Mouse (Mus musculus): ENCODE data around the gene Usp5. TPM values are rescaled to one million over a fixed set of nuclear protein-coding genes. Genes with fewer than 3 reads are reported as not detected.

Gene Usp5
- polyA plus RNA-seq, 1 experiment, result 147 TPM

GRCm38 (mm10) chr6:124789519-124789918, 39.8 kb downstream of the Usp5 start:
- no peak for DNase-seq (ENCODE audit: extremely low spot score in 1 of 2, low spot score in 1 of 2)

GRCm38 (mm10) chr6:124787722-124788121, 41.6 kb downstream of the Usp5 start:
- no peak for DNase-seq (ENCODE audit: extremely low spot score in 1 of 2, low spot score in 1 of 2)

- DNase-seq (ENCODE audit: extremely low spot score in 1 of 2, low spot score in 1 of 2), result no peak
Measured at GRCm38 (mm10) chr6:124786756-124787420, 42.4 kb downstream of the Usp5 start.

GRCm38 (mm10) chr6:124782436-124782835, 46.8 kb downstream of the Usp5 start:
- no peak for DNase-seq (ENCODE audit: extremely low spot score in 1 of 2, low spot score in 1 of 2)

- DNase-seq (ENCODE audit: extremely low spot score in 1 of 2, low spot score in 1 of 2), result no peak
Measured at GRCm38 (mm10) chr6:124780917-124781316, 48.4 kb downstream of the Usp5 start.

GRCm38 (mm10) chr6:124779984-124780416, 49.3 kb downstream of the Usp5 start:
- no peak for DNase-seq (ENCODE audit: extremely low spot score in 1 of 2, low spot score in 1 of 2)

GRCm38 (mm10) chr6:124779222-124779983, 49.9 kb downstream of the Usp5 start, which contains the start of gene Lrrc23:
Gene Lrrc23, minus strand, starts transcription at chr6:124779727.
- no peak for DNase-seq (ENCODE audit: extremely low spot score in 1 of 2, low spot score in 1 of 2)

- no peak for DNase-seq (ENCODE audit: extremely low spot score in 1 of 2, low spot score in 1 of 2)
Measured at GRCm38 (mm10) chr6:124770511-124770910, 58.8 kb downstream of the Usp5 start.

- DNase-seq (ENCODE audit: extremely low spot score in 1 of 2, low spot score in 1 of 2), result no peak
Measured at GRCm38 (mm10) chr6:124770013-124770412, 59.3 kb downstream of the Usp5 start.

GRCm38 (mm10) chr6:124769101-124769765, 60.1 kb downstream of the Usp5 start, which contains the start of gene Eno2:
Gene Eno2, minus strand, starts transcription at chr6:124769673.
- DNase-seq (ENCODE audit: extremely low spot score in 1 of 2, low spot score in 1 of 2), result peak in 1 of 2 experiments; percentile 81

GRCm38 (mm10) chr6:124768704-124769044, 60.6 kb downstream of the Usp5 start:
- DNase-seq (ENCODE audit: extremely low spot score in 1 of 2, low spot score in 1 of 2), result no peak

GRCm38 (mm10) chr6:124767920-124768703, 61.2 kb downstream of the Usp5 start:
- DNase-seq (ENCODE audit: extremely low spot score in 1 of 2, low spot score in 1 of 2), result peak in 1 of 2 experiments; percentile 75

GRCm38 (mm10) chr6:124767536-124767919, 61.8 kb downstream of the Usp5 start:
- no peak for DNase-seq (ENCODE audit: extremely low spot score in 1 of 2, low spot score in 1 of 2)

GRCm38 (mm10) chr6:124765951-124766350, 63.3 kb downstream of the Usp5 start:
- no peak for DNase-seq (ENCODE audit: extremely low spot score in 1 of 2, low spot score in 1 of 2)

Other genes starting within 250 kb of the Usp5 start
- 0.59 and 0.62 TPM in 2 replicates for gene C1s2, start 193.4 kb downstream of the Usp5 start, polyA plus RNA-seq (2012; rRNA removed)
- gene Lpcat3, start 166.5 kb downstream of the Usp5 start, polyA plus RNA-seq (2012; rRNA removed), result 43.0 and 45.9 TPM in 2 replicates
- 62.4 and 68.0 TPM in 2 replicates for gene Emg1, start 117.3 kb downstream of the Usp5 start, polyA plus RNA-seq (2012; rRNA removed)
- 107 and 108 TPM in 2 replicates for gene Phb2, start 117.1 kb downstream of the Usp5 start, polyA plus RNA-seq (2012; rRNA removed)
- 5.1 and 7.1 TPM in 2 replicates for gene Ptpn6, start 90.8 kb downstream of the Usp5 start, polyA plus RNA-seq (2012; rRNA removed)
- gene Grcc10, start 88.1 kb downstream of the Usp5 start, polyA plus RNA-seq (2012; rRNA removed), result 383 and 401 TPM in 2 replicates
- gene Gm45234, start 73.5 kb downstream of the Usp5 start, polyA plus RNA-seq (2012; rRNA removed), result not detected in 2 replicates
- gene Atn1, start 73.0 kb downstream of the Usp5 start, polyA plus RNA-seq (2012; rRNA removed), result 75.6 and 84.2 TPM in 2 replicates
- 822 and 850 TPM in 2 replicates for gene Eno2, start 59.8 kb downstream of the Usp5 start, polyA plus RNA-seq (2012; rRNA removed)
- 5.0 and 7.6 TPM in 2 replicates for gene Lrrc23, start 49.8 kb downstream of the Usp5 start, polyA plus RNA-seq (2012; rRNA removed)
- 7.0 and 7.3 TPM in 2 replicates for gene Spsb2, start 20.8 kb downstream of the Usp5 start, polyA plus RNA-seq (2012; rRNA removed)
- gene Tpi1, start 15.2 kb downstream of the Usp5 start, polyA plus RNA-seq (2012; rRNA removed), result 861 and 922 TPM in 2 replicates
- gene Cdca3, start 63 bp upstream of the Usp5 start, polyA plus RNA-seq (2012; rRNA removed), result 2.2 and 2.8 TPM in 2 replicates
- gene Gnb3, start 10.8 kb upstream of the Usp5 start, polyA plus RNA-seq (2012; rRNA removed), result 0.50 and 0.53 TPM in 2 replicates
- gene P3h3, start 28.3 kb upstream of the Usp5 start, polyA plus RNA-seq (2012; rRNA removed), result 80.2 and 83.2 TPM in 2 replicates
- 190 and 200 TPM in 2 replicates for gene Gpr162, start 34.5 kb upstream of the Usp5 start, polyA plus RNA-seq (2012; rRNA removed)
- gene Cd4, start 58.7 kb upstream of the Usp5 start, polyA plus RNA-seq (2012; rRNA removed), result 0.64 and 1.3 TPM in 2 replicates
- gene Lag3, start 82.2 kb upstream of the Usp5 start, polyA plus RNA-seq (2012; rRNA removed), result 5.9 and 6.0 TPM in 2 replicates
- 1,541 and 1,645 TPM in 2 replicates for gene Ptms, start 90.6 kb upstream of the Usp5 start, polyA plus RNA-seq (2012; rRNA removed)
- gene Mlf2, start 101.9 kb upstream of the Usp5 start, polyA plus RNA-seq (2012; rRNA removed), result 689 and 754 TPM in 2 replicates
- 261 and 265 TPM in 2 replicates for gene Cops7a, start 136.1 kb upstream of the Usp5 start, polyA plus RNA-seq (2012; rRNA removed)
- gene Pianp, start 167.2 kb upstream of the Usp5 start, polyA plus RNA-seq (2012; rRNA removed), result 181 and 198 TPM in 2 replicates
- 49.5 and 54.7 TPM in 2 replicates for gene Zfp384, start 179.7 kb upstream of the Usp5 start, polyA plus RNA-seq (2012; rRNA removed)
- gene Ing4, start 210.3 kb upstream of the Usp5 start, polyA plus RNA-seq (2012; rRNA removed), result 70.8 and 74.9 TPM in 2 replicates
- gene Acrbp, start 220.2 kb upstream of the Usp5 start, polyA plus RNA-seq (2012; rRNA removed), result 23.0 and 23.9 TPM in 2 replicates
- 0.94 and 1.4 TPM in 2 replicates for gene Lpar5, start 238.4 kb upstream of the Usp5 start, polyA plus RNA-seq (2012; rRNA removed)

Measured in frontal cortex, adult 2 months (tissue).